Comparison of ENCODE assay signal across 21 mouse cellular contexts in genomic region chr4:64324391-64324790, GRCm38 (mm10).
A peak's percentile ranks its signal among the peaks of the same experiment; 100 is the strongest.
DNase-seq lines count a peak whose midpoint lies in the region; ATAC-seq lines count a peak whose summit lies in the region.
"Had no signal": no experiment of that assay in that cellular context is flagged by ENCODE, and none has a peak within 500 bp of the region (broad histone marks: within the 10 kb centered on the region; RNA-seq: fewer than 3 reads in every experiment).

No protein-coding gene starts in this region.

- 31% methylated on average over 3 of the region's 3 CpGs for WGBS in heart, embryonic 11.5 days (ENCODE audit: insufficient replicate concordance)
- WGBS in midbrain, embryonic 16.5 days, result 93% methylated on average over 3 of the region's 3 CpGs

- no peak overlapping the region for H3K4me2 ChIP-seq in heart, embryonic 11.5 days
- no peak overlapping the region for H3K4me2 ChIP-seq in midbrain, embryonic 16.5 days (ENCODE audit: low read length)
- H3K4me2 ChIP-seq: forebrain, embryonic 15.5 days; heart, embryonic 15.5 days; hindbrain, embryonic 13.5 days had no signal

- ATAC-seq in heart, embryonic 11.5 days (replicated peaks; ENCODE audit: insufficient number of reproducible peaks, low FRiP score, low TSS enrichment), result no peak
- ATAC-seq in midbrain, embryonic 16.5 days, result no peak
- ATAC-seq: forebrain, embryonic 15.5 days; hindbrain, postnatal 0 days had no signal

- no peaks in the 10 kb centered on the region for H3K36me3 ChIP-seq in heart, embryonic 11.5 days (ENCODE audit: control insufficient read depth, insufficient read depth, low read length)
- no peaks in the 10 kb centered on the region for H3K36me3 ChIP-seq in midbrain, embryonic 16.5 days (ENCODE audit: control insufficient read depth, insufficient read depth, low read length)
- H3K36me3 ChIP-seq: embryonic facial prominence, embryonic 10.5 days; forebrain, embryonic 15.5 days; heart, embryonic 10.5 days; heart, embryonic 15.5 days; hindbrain, embryonic 13.5 days had no signal

- DNase-seq in adrenal gland, adult 8-10 months, result peak; percentile 3
- no peak for DNase-seq in adrenal gland, postnatal 25 days
- peak; percentile 81 for DNase-seq in 3T3-L1 (ENCODE audit: low read depth, low spot score)
- peak; percentile 86 for DNase-seq in NIH3T3 (ENCODE audit: low read depth)
- DNase-seq in T-cell, adult 2 months (ENCODE audit: low spot score), result no peak
- DNase-seq: B cell, adult 2 months; cerebellum, adult 2 months; cerebellum, postnatal 10 days; gastrocnemius, postnatal 36 days; heart, adult 11 months; heart, postnatal 14 days; kidney, adult 18-20 months had no signal

- H3K27me3 ChIP-seq in heart, embryonic 11.5 days (ENCODE audit: control insufficient read depth, insufficient read depth, low read length), result no peaks in the 10 kb centered on the region
- H3K27me3 ChIP-seq in midbrain, embryonic 16.5 days (ENCODE audit: control insufficient read depth, insufficient read depth, low read depth, low read length), result no peaks in the 10 kb centered on the region
- H3K27me3 ChIP-seq: forebrain, embryonic 15.5 days; heart, embryonic 15.5 days; hindbrain, embryonic 13.5 days had no signal

- no peak overlapping the region for H3K4me3 ChIP-seq in heart, embryonic 11.5 days (ENCODE audit: low read depth, low read length)
- H3K4me3 ChIP-seq in midbrain, embryonic 16.5 days (ENCODE audit: low read depth, low read length), result no peak overlapping the region
- H3K4me3 ChIP-seq: embryonic facial prominence, embryonic 10.5 days; erythroblast, embryonic 14.5 days; forebrain, embryonic 15.5 days; heart, embryonic 10.5 days; heart, embryonic 15.5 days; hindbrain, embryonic 13.5 days had no signal

- no peak overlapping the region for H3K27ac ChIP-seq in heart, embryonic 11.5 days (ENCODE audit: low read depth, low read length)
- H3K27ac ChIP-seq in midbrain, embryonic 16.5 days (ENCODE audit: low read length), result no peak overlapping the region
- H3K27ac ChIP-seq: embryonic facial prominence, embryonic 10.5 days; forebrain, embryonic 15.5 days; heart, embryonic 10.5 days; heart, embryonic 15.5 days; hindbrain, embryonic 13.5 days; hindbrain, postnatal 0 days had no signal

- no peak overlapping the region for H3K9ac ChIP-seq in heart, embryonic 11.5 days (ENCODE audit: low read depth, low read length)
- no peak overlapping the region for H3K9ac ChIP-seq in midbrain, embryonic 16.5 days (ENCODE audit: low read depth, low read length)
- H3K9ac ChIP-seq: forebrain, embryonic 15.5 days; heart, embryonic 15.5 days; hindbrain, embryonic 13.5 days had no signal

- no peaks in the 10 kb centered on the region for H3K9me3 ChIP-seq in heart, embryonic 11.5 days (replicated peaks; ENCODE audit: control insufficient read depth, low read length)
- no peaks in the 10 kb centered on the region for H3K9me3 ChIP-seq in midbrain, embryonic 16.5 days (replicated peaks; ENCODE audit: control insufficient read depth, low read length, poor library complexity, severe bottlenecking)
- H3K9me3 ChIP-seq: embryonic facial prominence, embryonic 10.5 days; forebrain, embryonic 15.5 days; heart, embryonic 10.5 days; heart, embryonic 15.5 days had no signal

- H3K4me1 ChIP-seq in heart, embryonic 11.5 days (ENCODE audit: control insufficient read depth, insufficient read depth, low read length), result no peaks in the 10 kb centered on the region
- H3K4me1 ChIP-seq in midbrain, embryonic 16.5 days (ENCODE audit: control insufficient read depth, insufficient read depth, low read length), result no peaks in the 10 kb centered on the region
- H3K4me1 ChIP-seq: embryonic facial prominence, embryonic 10.5 days; forebrain, embryonic 15.5 days; heart, embryonic 10.5 days; heart, embryonic 15.5 days; hindbrain, embryonic 13.5 days had no signal

Comparison
In these comparisons a context has a peak if more than half of its experiments do, and no peak if none do; other contexts are left out.
1. DNase-seq: peak in adrenal gland, adult 8-10 months (single experiment), 3T3-L1 (single experiment) and NIH3T3 (single experiment); none in adrenal gland, postnatal 25 days (single experiment) and T-cell, adult 2 months (single experiment).